Mouse (Mus musculus) cerebral cortex, adult 2 months (tissue): Measurements from ENCODE around the gene Ube2cbp.

Experiments
- WGBS: fragments of 180-500 bp; shearing (Covaris S2); methylation state at CpG from one replicate; pipeline ENCODE4 v1.1.7; 2018; 5-methylcytosine and 5-hydroxymethylcytosine counted together

Gene Ube2cbp

DNA sequence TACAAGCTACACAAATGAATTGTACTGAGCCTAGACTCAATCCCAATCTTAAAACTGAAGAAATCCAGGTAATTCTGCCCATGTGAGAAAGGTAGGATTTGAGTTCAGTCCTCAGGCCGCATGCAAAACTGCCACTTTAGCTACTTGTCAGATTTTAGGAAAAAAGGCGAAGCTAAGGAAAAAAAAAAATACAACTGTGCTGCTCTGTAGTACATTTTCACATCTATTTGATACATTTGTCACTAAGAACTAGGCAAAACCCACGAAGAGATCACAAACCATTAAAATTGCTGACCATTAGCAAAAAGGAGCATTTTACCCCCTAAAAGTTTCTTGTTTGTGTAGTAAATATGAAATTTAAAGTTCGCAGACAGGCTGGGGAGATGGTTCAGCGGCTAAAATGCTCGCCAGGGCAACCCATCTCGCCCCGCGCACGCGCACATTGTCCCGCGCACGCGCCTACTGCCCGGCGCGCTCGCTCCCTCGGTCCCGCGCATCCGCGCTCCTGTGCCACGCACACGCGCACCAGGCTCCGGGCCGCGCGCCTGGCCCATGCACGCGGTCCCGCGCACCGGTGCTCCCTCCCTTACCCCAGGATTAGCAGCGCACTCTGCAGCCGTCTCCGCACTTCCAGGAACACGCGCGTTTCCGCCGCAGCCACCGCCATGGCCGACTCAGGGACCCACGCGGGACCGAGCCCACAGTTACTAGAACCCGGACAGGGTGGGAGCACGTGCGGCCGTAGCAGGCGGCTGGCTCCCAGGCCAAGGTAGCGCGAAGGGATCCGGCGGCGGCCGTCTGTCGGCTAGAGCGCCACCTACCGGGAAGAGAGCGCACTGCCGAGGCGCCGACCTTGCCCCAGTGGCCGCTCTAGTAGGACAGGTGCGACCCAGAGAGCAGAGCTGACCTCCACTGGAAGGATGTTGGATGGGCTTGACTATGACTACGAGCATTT, at the start of gene Ube2cbp:
Gene Ube2cbp (minus strand): TSS at position 800 of the 955 bp plus-strand sequence.
- under 1% methylated on average over 70 of the region's 70 CpGs for WGBS

DNA sequence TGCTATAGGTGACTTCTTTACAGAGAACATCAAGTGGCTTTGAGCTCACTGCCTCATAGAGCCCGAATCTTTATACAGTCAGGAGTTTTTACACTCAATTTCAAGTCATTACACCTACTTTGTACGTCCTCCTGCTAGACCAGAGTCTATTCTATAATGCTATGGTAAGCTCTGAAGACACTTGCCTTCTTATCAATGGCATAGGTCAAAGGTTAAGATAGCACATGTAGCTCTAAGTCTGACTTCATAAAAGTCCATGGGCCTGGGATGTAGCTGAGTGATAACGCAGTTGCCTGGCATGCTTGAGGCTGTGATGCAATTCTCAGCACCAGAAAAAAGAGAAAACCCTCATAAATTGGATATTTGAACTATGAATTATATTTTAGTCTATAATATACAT, 49.6 kb upstream of the Ube2cbp start:
- WGBS, result 91% methylated on average over 3 of the region's 3 CpGs

DNA sequence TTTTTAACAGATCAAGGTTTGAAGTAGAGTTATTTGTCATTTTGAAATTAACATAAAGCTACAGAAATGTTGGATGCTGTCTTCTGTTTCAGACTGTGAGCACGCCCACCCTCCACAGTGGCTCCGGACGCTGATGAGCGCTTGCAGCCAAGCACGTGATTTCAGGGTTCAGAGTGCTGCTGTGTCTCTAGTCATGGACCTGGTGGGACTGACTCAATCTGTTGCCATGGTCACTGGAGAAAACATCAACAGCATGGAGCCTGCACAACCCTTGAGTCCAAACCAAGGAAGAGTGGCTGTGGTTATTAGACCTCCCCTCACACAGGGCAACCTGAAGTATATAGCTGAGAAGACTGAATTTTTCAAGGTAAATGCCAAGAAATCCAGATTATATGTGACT, 49.0 kb upstream of the Ube2cbp start:
- 68% methylated on average over 5 of the region's 5 CpGs for WGBS

DNA sequence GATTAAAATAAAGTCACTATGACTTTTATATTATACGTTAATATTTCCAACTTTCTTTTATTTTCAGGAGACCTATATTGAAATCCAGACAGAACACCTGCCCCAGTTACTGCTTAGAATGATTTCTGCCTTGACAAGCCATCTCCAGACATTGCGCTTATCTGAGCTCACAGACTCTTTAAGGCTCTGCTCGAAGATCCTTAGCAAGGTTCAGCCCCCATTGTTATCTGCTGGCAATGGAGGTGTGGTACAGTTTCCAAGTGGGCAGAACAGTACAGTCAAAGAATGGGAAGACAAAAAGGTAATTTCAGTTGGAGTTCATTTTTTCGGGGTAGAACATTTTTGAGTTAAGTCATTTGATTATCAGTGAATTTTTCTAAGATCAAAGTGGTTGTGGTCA, 42.7 kb upstream of the Ube2cbp start:
- 81% methylated on average over 4 of the region's 4 CpGs for WGBS

DNA sequence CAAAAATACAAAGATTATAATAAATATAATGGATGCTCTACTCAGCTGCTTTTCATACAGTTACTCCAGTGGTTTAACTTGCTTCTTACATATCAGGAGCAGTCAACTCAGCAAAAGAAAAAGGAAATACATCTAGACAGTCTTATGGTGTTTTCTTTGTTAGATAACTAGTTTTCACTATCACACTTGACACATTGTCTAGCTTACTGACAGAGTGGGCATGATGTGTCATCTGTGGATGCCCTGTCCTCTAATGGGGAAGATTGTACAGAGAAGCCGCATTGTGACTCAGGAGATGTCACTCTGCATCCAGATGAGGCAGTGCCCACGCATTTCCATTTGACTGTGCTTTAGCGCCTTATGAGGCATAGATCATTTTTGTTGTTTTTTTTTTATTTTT, 34.3 kb upstream of the Ube2cbp start:
- WGBS, result 66% methylated on average over 3 of the region's 3 CpGs

DNA sequence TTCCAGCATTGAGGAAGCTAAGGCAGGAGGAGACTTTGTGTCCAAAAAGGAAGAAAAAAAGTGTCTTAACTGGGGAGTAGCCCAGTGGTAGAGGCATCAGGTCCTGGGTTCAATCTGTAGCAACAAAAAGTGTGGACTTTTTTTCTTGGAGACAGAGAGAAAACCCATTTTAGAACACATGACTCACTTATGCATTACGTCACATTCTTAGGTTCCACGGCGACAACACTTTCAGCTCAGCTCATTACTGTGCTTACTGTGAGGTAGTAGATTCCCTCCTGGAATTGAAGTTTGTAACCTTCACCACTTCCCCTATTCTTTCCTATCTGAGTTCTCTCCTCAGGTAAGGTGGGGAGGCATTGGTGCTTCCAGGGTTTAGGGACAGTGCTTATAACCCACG, 31.5 kb upstream of the Ube2cbp start:
- 61% methylated on average over 4 of the region's 4 CpGs for WGBS

DNA sequence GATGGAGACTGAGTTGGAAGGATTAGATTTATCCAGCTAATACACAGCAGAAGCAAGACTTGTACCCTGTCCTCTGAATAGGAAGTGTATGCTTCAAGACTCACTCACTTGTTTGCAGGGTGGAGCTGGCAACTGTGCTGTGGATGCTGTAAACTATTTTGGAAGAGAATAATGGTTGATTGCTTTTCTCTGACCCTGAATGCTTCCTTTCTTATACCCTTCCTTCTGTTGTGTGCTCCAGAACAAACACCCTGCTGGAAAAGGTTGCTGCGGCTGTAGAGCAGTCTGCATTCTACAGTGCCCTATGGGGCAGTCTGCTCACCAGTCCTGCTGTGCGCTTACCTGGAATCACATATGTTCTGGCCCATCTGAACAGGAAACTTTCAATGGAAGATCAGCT, 27.0 kb upstream of the Ube2cbp start:
- 91% methylated on average over 2 of the region's 2 CpGs for WGBS

DNA sequence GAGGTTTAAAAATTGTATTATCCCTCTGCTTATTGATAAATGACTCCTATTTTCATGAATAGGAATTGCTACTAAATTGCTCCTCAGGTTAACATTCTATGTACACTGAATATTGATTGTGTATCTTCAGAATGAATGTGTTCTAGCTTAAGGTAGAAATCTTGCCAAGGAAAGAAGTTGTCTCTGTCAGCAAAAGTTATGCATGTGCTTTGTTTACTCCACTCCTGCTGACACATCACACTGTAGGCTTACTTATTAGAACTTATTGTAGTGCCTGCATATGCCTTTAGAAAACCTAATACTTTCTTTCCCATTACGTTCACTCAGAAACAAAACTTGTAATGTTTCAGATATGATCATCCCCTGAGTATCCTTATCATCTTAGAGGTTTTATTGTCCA, 17.5 kb upstream of the Ube2cbp start:
- 85% methylated on average over 1 of the region's 1 CpGs for WGBS

DNA sequence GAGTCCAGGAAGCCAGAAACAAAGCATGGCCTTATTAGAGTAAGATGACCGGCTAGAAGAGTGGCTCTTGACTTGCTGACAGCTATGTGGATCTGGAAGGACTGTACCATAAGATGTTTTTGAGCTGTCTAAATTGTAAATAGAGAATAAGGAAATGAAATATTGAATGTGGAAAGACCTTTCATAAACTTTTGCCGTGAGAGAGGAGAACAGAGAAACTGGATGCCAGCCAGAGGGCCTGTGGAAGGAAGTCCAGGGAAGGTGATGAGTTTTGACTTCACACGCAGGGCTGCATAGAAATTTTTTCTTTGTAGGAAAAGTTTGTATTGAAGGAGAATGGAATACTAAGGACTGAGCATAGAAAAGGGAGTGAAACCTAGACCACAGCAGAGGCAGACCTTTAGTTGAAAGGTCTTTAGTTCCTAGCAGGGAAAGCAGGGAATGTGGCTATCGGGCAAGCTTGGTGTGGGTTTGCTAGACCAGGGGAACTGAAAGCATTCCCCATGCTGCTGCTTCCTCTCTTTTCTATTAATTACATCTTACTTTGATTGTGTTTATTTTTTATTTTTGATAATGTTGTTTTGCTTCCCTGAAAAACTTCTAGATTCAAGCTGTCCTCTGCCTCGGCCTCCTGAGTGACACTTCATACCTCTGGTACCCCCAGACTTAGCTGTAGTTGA, 13.8 kb upstream of the Ube2cbp start:
- 69% methylated on average over 5 of the region's 5 CpGs for WGBS

DNA sequence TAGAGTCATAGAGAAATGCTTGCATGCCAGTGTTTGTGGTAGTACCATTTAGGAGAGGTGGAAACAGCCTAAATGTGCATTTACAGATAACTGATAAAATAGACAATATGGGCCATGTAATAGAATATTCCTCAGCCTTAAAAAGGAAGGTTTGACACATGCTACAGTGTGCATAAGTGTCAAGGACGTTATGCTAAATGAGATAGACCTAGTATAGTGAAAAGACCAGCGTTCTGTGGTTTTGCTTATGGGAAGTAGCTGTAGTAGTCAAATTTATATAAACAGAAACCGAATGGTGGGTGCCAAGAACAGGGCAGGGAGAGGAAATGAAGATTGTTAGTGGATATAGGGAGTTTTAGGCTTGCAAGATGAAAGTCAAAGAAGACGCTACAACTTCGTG, 12.0 kb upstream of the Ube2cbp start:
- WGBS, result 64% methylated on average over 5 of the region's 5 CpGs

DNA sequence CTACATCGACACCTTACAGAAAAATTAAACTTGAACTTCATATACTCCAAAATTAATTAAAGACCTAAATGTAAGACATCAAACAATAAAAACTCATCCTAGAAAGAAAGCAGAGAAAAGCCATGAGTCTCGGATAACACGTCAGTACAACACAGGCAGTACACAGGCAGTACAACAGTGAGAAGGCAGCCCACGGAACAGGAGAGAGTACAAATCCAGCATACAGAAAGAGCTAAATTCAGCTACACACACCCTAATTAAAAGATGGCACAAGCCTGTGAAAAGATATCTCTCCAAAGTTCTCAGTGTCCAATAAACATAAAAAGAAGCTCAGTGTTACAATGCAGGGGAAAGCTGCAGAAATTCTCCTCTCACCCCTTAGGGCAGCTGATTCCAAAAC, 11.2 kb upstream of the Ube2cbp start:
- 46% methylated on average over 4 of the region's 4 CpGs for WGBS

DNA sequence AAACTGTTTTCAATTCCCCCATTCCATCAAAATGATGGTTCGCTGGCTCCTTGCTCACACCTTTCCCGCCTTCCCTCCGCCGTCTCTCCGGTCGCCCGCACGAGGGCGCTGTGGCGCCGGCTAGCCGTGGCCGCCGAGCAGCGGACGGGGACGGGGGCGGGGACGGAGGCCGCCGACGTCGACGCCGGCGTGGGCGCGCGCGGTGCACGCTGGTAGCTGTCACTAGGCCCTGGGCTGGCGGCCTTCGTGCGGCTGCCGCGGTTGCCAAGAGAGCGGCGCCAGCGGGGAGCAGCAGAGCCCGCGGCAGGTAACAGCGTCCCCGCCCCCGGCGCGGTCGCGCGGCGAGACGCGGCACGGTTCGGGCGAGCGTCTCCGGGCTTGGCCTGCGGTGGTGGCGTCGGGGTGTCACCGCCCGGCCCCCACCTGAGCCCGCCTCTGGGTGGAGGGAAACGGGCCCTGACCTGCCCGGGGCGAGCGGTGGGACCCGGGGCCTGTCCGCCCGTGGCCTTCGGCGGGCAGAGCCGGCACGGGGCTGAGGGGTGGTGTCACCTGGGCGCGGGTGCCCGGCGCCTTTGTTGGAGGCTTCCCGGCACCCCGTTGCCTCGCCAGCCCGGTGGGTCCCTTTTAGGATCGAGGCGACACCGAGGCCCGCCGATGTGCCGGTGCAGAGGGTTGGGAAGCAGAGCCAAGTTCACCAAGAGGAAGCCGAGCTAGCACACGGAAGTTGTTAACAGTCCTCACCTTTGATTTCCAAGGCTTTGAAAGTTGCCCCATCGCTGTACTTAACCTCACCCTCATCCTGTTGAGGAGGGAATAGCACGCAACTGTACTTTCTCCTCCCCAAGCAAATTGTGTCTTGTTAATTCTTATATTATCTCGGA, 2.5 kb upstream of the Ube2cbp start, which contains the start of gene Dop1a:
Gene Dop1a (plus strand): TSS at position 165 of the 881 bp plus-strand sequence.
- under 1% methylated on average over 93 of the region's 93 CpGs for WGBS

DNA sequence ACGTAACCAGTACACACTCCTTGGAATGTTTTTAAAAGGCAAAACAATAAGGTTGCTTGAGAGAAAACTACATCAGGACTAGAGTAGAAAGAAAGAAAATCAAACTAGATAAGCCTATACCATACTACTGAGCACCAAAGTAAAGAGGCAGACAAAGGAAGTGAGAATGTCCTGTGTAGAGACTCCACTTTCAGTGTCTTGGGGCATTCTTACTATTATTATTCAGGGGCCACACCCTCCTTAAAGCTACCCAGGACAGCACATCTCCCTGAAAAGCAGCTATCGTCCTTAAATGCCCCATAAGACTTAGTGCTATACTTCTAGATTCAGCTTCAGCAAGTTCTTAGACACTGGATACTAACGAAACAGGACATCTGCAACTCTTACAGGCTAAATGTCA, 11.1 kb downstream of the Ube2cbp start:
- 83% methylated on average over 3 of the region's 3 CpGs for WGBS

DNA sequence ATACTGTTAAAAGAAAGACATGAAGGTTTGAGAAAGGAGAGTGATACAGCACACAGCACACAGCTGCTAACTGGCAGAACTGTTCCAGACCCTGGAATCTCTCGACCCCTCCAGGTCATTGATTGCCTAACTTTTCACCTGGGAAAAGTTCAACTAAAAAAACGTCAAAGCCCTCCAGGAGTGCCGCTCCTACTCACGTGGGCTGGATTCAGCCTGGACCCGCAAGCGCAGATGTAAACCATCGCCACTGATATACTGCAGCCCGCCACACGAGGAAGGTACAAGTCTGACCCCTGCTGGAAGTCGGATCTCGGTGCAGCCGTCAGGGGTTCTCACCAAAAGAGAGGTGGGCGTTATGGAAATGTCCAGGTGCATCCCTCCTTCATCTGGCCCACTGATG, 13.1 kb downstream of the Ube2cbp start:
- WGBS, result 2% methylated on average over 13 of the region's 13 CpGs

DNA sequence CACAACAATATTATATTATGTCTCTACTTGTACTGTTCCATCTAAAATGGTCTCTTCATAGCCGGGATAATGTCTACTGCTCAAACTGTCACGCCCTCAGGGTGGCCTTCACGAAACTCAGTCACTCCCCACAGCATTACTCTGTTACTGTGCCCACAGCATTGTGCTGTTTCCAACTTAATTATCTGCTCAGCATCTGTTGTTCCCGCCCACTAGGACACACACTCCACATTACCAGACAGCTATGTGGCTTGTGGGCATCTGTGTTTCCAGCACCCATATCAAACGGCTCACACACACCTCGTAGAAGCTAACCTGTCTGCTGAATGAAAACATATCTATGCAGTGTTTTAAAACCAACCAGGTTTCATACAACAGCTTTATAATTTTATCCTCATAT, 13.7 kb downstream of the Ube2cbp start:
- 35% methylated on average over 6 of the region's 6 CpGs for WGBS

DNA sequence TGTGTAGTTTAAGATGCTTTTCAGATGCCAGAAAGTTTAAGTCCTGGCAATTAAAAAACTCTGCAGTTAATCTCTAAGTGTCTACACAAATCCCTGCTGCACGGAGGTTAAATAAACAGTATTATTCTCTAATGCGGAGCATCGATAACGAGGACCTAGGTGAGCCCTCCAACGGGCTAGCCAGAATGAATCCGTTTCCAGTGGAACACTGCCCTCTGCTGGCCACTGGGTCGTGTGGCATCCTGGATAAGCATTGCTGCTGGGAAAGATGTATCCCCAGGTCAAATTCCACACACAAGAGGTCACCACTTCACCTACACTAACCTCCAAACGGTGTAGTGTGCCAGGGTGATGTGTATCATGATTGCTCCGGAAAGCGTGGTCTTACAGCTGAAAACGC, 15.2 kb downstream of the Ube2cbp start:
- WGBS, result 4% methylated on average over 11 of the region's 11 CpGs

DNA sequence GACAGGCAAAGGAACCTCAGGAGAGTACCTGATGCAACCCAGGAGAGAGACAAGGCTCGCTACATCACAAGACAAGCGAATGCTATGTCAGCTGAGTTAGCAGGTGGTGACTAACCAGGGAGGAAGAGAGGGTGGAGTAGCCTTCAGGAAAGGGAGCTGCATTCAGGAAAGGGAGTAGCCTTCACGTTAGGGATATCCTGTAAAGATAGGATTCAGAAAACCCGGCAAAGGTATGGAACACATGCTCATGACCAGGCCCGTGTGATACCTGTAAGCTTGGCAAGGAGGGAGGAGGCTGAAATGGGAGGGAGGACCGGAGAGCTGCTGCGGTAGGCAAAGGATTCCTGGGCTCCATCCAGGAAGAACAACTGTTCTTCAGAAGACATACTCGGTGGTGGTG, 17.3 kb downstream of the Ube2cbp start:
- WGBS, result 69% methylated on average over 8 of the region's 8 CpGs

DNA sequence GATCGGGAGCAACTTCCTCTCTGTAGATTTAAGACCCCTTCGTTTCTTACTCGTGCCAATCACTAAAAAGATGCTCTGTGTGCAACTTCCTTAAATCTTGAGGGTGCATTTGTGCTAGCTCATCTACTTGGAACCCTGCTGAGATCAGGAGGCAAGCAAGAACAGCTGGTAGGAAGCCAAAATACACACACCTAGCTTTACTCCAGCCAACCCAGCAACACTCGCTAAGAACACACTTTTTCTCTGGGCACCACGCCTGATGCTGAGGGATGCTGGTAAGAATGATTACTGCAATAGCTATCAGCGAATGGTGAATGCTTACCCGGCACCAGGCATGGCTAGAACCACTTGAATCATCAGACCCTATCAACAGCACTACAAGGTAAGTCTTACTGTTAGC, 17.9 kb downstream of the Ube2cbp start:
- WGBS, result 79% methylated on average over 7 of the region's 7 CpGs

DNA sequence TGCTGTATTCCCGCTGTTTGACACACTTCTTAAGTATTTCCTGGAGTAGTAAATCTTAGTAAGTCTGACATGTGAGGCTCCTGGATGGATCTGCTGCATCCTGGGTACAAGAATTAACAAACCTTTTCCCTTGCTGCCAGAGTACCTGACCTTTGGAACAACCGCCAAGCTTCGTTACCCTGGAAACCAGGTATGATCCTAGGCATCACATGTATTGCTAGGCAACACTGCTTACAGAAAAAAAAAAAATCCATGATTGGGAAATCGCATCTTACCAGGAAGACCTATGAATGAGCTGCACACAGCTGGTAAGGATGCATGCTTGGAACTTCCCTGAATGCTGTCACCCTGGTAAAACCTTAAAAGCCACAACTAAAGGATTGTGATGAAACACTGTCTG, 22.5 kb downstream of the Ube2cbp start:
- 89% methylated on average over 4 of the region's 4 CpGs for WGBS

DNA sequence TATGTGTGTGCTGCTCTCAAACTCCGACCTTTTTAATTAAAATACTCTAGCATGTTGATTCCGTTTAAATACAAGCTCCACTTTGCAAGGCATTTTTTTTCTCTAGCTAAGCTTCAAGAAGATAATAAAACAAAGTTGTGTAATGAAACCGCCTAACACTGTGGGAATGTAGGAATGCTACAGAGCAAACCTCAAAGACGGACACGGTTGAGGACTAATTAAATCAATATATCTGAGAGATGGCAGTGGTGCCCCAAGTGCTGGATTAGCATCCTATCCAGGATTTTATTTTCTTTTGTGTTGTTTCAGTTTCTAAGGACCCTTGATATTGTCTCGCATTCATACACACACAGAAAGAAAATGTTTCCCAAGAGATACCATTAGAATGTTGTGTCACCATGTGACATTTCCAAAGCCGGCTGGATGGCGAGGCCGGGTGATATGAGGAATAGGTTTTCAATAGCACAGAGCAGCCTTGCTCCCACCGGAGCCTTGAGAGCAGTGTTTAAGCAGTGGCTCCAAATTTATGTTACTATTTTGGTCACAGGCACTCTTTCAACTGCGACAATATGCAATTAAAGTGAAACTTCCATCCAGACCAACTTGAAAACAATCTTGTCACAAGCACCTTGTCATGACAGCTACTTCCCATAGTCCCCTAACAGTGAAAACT, 26.3 kb downstream of the Ube2cbp start:
- WGBS, result 65% methylated on average over 11 of the region's 11 CpGs

DNA sequence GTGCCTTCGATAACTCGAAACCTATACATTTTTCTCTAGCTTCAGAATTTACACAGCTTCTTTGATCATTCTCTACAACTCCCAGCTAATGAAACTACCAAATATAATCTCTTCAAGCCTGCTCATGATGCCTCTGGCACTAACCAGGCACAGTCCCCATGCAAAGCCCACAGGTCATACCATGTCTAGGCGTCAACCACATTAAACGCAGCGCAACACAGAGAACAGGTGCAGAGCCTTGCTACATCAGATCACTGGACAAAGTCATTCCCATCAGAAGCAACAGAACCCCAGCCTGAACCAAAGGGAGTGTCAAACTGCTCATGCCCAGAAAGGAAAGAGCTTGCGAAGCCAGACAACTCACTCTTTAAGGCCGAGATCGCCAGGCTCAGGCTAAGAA, 28.1 kb downstream of the Ube2cbp start:
- WGBS, result 96% methylated on average over 8 of the region's 8 CpGs
